Mouse (Mus musculus) lung, postnatal 0 days (tissue): ENCODE measurements at regions not wholly inside any gene's neighbourhood (a gene's known extent, or its start where the extent isn't known, plus 50 kb on each side); places are given as distances from the start of the nearest gene placed in this dataset.

Source experiments
- ATAC-seq: fragments of 200-750 bp; cut with Nextera tagmentation; 2 replicates; pipeline ENCODE4 v1.8.0; 2017; ENCODE audit warnings: moderate library complexity
- DNase-seq: peaks from one replicate; pipeline ENCODE4 v3.0.0-alpha.2; 2016; ENCODE audit warnings: low spot score
- H3K27ac ChIP-seq: fragments of 300-500 bp; sonication (generic); 2 replicates; pipeline ENCODE4 v1.5.1; 2014; ENCODE audit warnings: antibody characterized with exemption, mild to moderate bottlenecking, low read length, mixed read lengths
- H3K27me3 ChIP-seq: fragments of 300-500 bp; sonication (generic); replicated peaks from 2 replicates; pipeline ENCODE4 v1.6.1; 2014; ENCODE audit warnings: low read length, mixed read lengths; ENCODE audit not compliant: insufficient read depth
- H3K36me3 ChIP-seq: fragments of 300-500 bp; sonication (generic); 2 replicates; pipeline ENCODE4 v1.6.1; 2014; ENCODE audit warnings: low read length, mixed read lengths; ENCODE audit not compliant: insufficient read depth
- H3K4me1 ChIP-seq: fragments of 300-500 bp; sonication (generic); 2 replicates; pipeline ENCODE4 v1.6.1; 2014; ENCODE audit warnings: antibody characterized with exemption, low read depth, low read length, mixed read lengths; ENCODE audit not compliant: insufficient read depth
- H3K4me2 ChIP-seq: fragments of 300-500 bp; sonication (generic); replicated peaks from 2 replicates; pipeline ENCODE4 v1.6.1; 2014; ENCODE audit warnings: low read depth, mild to moderate bottlenecking, low read length, moderate library complexity, mixed read lengths
- H3K4me3 ChIP-seq: fragments of 300-500 bp; sonication (generic); 2 replicates; pipeline ENCODE4 v1.5.1; 2014; ENCODE audit warnings: low read depth, low read length
- H3K9ac ChIP-seq: fragments of 300-500 bp; sonication (generic); replicated peaks from 2 replicates; pipeline ENCODE4 v1.6.1; 2014; ENCODE audit warnings: low read depth, mild to moderate bottlenecking
- H3K9me3 ChIP-seq: fragments of 300-500 bp; sonication (generic); 2 replicates; pipeline ENCODE4 v1.6.1; 2016; ENCODE audit warnings: low read length, mixed read lengths
- CTCF ChIP-seq: IDR thresholded peaks from 2 replicates; pipeline ENCODE4 v1.5.1; 2016; ENCODE audit warnings: antibody characterized with exemption, mild to moderate bottlenecking
- EP300 ChIP-seq: IDR thresholded peaks from 2 replicates; pipeline ENCODE4 v1.6.1; 2016; ENCODE audit warnings: antibody characterized with exemption, mild to moderate bottlenecking, control low read depth
- WGBS: fragments of 180-500 bp; shearing (Covaris S2); extraction: QIAGEN DNeasy Blood & Tissue Kit; methylation state at CpG from one replicate; pipeline ENCODE4 v1.1.7; 2014; 5-methylcytosine and 5-hydroxymethylcytosine counted together

DNA sequence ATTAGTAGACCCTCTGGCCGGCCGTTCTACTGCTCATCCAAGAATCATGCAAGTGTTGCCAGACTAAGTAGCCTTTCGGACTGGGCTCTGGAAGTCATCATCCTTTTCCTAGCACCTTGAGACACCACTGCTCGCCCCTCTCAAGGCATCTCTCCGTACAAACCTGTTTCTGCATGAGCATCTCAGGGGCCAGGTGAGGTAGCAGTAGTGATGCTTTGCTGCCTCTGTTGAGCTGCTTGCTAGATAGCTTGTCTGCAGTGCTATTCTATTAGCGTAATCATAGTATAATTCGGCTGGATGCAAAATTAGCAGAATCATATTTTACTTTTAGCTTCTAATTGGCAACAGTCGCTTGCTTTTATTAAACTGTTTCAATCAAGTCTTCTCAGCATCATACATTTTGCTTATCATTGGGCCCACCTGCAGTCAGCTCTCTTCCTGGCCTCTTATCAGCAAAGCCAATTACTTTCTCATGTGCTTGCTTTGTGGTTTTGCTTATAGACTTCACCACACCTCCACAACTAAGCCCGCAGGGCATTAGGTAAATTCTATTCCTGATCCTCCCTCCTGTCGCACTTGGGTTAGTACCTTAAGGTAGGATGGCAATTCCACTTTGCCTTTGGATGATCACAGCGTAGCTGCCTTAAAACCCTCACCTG is 621.1 kb upstream of the Fam92a start:
- TF ChIP-seq EP300, result no peak
- TF ChIP-seq CTCF, result no peak
- DNase-seq (no peak), ATAC-seq (no peak)
- Histone ChIP-seq H3K9me3 (no peaks in the 10 kb centered on the region), H3K4me2 (no peak overlapping the region), H3K4me1 (no peaks in the 10 kb centered on the region), H3K9ac (no peak overlapping the region), H3K27me3 (no peaks in the 10 kb centered on the region), H3K27ac (no peak overlapping the region), H3K36me3 (no peaks in the 10 kb centered on the region), H3K4me3 (no peak overlapping the region)
- whole genome bisulfite sequencing, result 78% methylated on average over 11 of the region's 11 CpGs

DNA sequence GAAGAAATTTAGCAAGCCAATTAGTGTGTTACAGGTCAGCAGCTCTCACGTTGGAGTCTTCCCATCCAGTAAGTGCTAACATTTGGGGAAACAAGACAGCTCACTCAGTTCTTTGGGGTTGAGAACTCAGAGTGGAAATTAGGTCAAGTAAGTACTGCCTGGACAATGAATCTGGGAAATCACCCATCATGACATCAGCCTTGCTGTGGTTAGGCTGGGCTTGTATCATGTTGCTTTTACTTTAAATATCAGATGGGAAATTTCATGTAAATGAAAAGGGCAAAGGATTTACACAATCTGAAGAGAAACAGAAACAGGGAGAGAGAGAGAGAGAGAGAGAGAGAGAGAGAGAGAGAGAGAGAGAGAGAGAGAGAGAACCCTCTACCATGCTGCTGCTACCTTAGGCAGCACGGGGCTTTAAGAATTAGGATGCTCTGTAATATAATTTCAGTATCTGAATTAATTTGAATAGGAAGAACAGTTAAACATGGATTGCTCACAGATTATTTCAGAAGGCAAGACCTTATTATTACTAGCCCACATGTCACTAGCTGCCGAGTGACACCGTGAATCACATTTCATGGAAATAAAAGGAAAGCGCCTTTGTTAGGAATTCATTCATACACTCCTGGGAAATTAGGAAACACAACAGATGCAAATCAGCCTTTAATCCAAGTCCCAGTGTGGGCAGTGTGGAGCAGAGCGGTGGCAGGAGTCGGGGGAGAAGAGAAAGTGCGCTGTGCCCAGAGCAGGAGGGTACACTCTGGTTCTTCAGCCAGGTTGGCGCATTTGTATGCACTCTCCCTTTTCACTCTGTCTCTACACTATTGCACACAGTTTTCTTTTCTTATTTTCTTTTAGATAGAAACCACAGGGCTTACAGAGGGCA is 620.2 kb upstream of the Fam92a start:
- TF ChIP-seq EP300, result no peak
- TF ChIP-seq CTCF, result no peak
- H3K4me1 ChIP-seq, result no peaks in the 10 kb centered on the region
- H3K36me3 ChIP-seq, result no peaks in the 10 kb centered on the region
- H3K27me3 ChIP-seq, result no peaks in the 10 kb centered on the region
- no peak overlapping the region for H3K27ac ChIP-seq
- H3K9me3 ChIP-seq, result no peaks in the 10 kb centered on the region
- DNase-seq, result no peak
- no peak overlapping the region for H3K9ac ChIP-seq
- H3K4me3 ChIP-seq, result no peak overlapping the region
- no peak for ATAC-seq
- WGBS, result 84% methylated on average over 9 of the region's 9 CpGs
- no peak overlapping the region for H3K4me2 ChIP-seq

GRCm38 (mm10) chr4:12785840-12786239 is 614.0 kb upstream of the Fam92a start:
- Histone ChIP-seq H3K9me3 (no peaks in the 10 kb centered on the region), H3K36me3 (no peaks in the 10 kb centered on the region), H3K27ac (no peak overlapping the region), H3K9ac (no peak overlapping the region), H3K4me2 (no peak overlapping the region), H3K4me3 (no peak overlapping the region), H3K4me1 (no peaks in the 10 kb centered on the region), H3K27me3 (no peaks in the 10 kb centered on the region)
- TF ChIP-seq CTCF, result no peak
- no peak for TF ChIP-seq EP300
- DNase-seq (no peak), ATAC-seq (no peak)
- 52% methylated on average over 4 of the region's 4 CpGs for WGBS

DNA sequence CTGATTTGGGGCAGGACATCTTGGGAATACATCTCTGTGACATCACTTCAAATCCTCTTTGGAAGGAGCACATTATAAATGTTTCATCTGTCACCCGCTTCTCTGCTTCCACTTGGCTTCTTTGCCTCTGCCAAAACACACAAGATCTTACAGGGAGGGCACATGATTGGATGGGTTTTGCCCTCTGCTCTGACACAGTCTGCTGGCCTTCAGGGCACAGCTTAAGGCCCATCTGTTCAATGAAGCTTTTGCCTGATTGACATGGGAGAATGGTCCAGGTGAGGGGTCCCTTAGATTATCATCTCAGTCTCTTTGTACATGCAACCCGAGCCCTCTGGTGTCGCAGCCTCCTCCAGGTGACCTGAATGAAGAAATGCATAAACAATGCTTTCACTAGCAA is 612.7 kb upstream of the Fam92a start:
- DNase-seq (no peak), ATAC-seq (no peak)
- no peak for TF ChIP-seq EP300
- no peak for TF ChIP-seq CTCF
- H3K36me3 ChIP-seq, result no peaks in the 10 kb centered on the region
- H3K27me3 ChIP-seq, result no peaks in the 10 kb centered on the region
- H3K27ac ChIP-seq, result no peak overlapping the region
- H3K4me3 ChIP-seq, result no peak overlapping the region
- no peaks in the 10 kb centered on the region for H3K4me1 ChIP-seq
- WGBS, result 65% methylated on average over 3 of the region's 3 CpGs
- H3K4me2 ChIP-seq, result no peak overlapping the region
- no peaks in the 10 kb centered on the region for H3K9me3 ChIP-seq
- H3K9ac ChIP-seq, result no peak overlapping the region

- no peak overlapping the region for H3K4me3 ChIP-seq
- H3K4me2 ChIP-seq, result no peak overlapping the region
- no peak overlapping the region for H3K9ac ChIP-seq
- WGBS, result 83% methylated on average over 11 of the region's 11 CpGs
- H3K9me3 ChIP-seq, result no peaks in the 10 kb centered on the region
- DNase-seq (no peak), ATAC-seq (no peak)
- no peaks in the 10 kb centered on the region for H3K4me1 ChIP-seq
- TF ChIP-seq EP300 (no peak), CTCF (no peak)
- no peak overlapping the region for H3K27ac ChIP-seq
- H3K36me3 ChIP-seq, result no peaks in the 10 kb centered on the region
- H3K27me3 ChIP-seq, result no peaks in the 10 kb centered on the region
Measured at GRCm38 (mm10) chr4:12784068-12784467, 612.3 kb upstream of the Fam92a start.

DNA sequence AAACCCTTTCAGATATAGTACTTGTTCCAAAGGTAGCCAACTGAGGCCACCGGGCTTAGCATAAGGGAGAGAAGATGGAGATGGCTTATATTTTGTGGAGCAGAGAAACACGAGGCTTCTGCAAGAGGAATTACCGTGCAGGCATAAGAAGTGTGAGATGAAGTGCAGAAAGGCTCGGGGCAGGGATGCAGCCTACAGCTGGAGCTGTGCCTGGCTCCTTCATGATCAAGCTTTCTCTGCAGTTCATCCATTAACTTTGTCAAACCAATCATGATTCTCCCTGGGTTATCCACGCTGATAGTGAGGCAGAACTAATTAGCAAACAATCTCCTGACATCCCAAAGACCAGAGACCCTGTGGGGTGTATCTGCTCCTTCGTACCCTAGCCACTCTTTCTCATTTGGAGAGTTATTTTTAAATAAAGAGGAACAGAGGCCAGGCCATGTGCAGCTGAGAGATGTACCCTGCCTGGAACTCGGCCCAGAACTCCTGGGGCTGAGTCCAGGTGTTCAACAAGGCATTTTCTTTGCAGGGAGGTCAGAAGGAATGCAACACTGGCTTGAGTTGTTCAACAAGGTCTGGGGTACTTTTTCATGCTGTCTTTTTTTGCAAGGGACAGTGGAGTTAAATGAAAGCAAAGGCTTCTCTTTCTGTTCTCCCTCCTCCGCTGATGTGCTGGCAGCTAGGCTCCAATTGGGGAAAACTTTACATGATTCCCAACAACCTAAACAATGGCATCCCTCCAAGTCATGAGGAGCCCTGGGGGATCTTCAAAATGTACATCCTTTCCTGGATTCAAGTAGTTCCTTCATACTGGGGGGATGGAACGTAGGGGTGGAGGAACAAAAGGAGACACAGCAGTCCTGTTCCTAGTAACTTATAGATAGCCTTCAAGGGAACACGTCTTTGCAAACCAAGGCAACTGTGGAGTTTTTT is 610.4 kb upstream of the Fam92a start:
- ATAC-seq (no peak), DNase-seq (no peak)
- Histone ChIP-seq H3K4me1 (no peaks in the 10 kb centered on the region), H3K27ac (no peak overlapping the region), H3K4me3 (no peak overlapping the region), H3K27me3 (no peaks in the 10 kb centered on the region), H3K9me3 (no peaks in the 10 kb centered on the region), H3K4me2 (no peak overlapping the region), H3K9ac (no peak overlapping the region), H3K36me3 (no peaks in the 10 kb centered on the region)
- 50% methylated on average over 10 of the region's 10 CpGs for WGBS
- no peak for TF ChIP-seq EP300
- TF ChIP-seq CTCF, result no peak
